Mouse (Mus musculus): ENCODE data around the gene Frem1. TPM values are rescaled to one million over a fixed set of nuclear protein-coding genes. Genes with fewer than 3 reads are reported as not detected.
A peak's percentile ranks its signal among the peaks of the same experiment; 100 is the strongest.

Frem1 gene
- polyA plus RNA-seq (2012; rRNA removed): 0.48 and 0.52 TPM in 2 replicates

DNA sequence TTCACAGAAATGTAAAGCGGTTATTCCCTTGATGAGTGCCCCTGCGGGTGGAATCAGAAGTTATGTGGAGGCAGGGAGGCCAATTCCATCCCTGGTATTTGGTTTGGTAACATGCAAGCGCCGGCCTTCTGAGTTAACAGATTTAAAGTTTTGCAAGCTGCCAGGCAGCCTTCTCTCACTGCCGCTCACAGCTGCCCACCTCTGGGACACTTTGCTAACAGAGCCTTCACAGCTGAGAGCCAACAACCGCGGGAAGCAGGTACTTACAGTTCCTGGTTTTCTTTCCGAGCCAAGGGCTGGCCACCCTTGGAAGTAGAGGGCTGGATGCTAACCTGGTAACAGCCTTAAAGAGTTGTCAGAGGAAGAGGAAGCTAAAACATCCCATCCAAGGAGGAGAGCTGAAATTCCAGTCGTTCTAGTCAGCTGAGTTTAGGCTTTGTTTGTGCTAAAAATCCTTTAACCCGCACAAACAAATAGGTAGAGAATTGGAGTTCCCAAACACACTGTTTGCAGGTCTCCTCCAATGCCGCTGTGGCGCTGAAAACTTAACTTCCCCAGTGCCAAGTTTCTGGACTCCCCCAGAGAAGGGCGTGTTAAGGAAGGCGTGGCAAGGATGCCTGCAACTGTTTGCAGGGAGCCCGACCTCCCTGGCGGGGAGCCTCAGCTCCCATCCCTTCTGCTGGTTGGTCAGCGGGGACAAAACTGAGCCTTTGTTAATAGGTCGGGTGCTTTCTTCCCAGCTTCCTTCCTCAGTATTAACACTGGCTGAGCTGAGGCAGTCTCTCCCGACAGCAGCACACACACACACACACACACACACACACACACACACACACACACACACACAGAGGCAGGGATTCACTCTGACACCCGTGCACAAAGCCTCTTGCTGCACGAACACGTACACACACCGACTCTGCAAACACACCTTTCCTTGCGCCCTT, at the start of gene Frem1:
Gene Frem1, minus strand, starts transcription at position 706 of the 944 bp plus-strand sequence.
- H3K4me3 ChIP-seq (ENCODE audit: low read depth, low read length): peak within 1 kb of the TSS; percentile 50
- no peak within 1 kb of the TSS for H3K27ac ChIP-seq (ENCODE audit: insufficient read depth, low read depth, low read length)
- no peaks in the 10 kb centered on the region for H3K4me1 ChIP-seq (ENCODE audit: control insufficient read depth, insufficient read depth, insufficient read length, low read length)
- TF ChIP-seq CTCF (IDR thresholded peaks at IDR 0.05; ENCODE audit: extremely low read depth, insufficient read length, insufficient replicate concordance, low read depth, low read length) (no peak), POLR2A (IDR thresholded peaks at IDR 0.05; ENCODE audit: low read depth, low read length) (no peak)
- no peaks in the 10 kb centered on the region for H3K36me3 ChIP-seq (ENCODE audit: control insufficient read depth, insufficient read depth, low read length)
- 7% methylated on average over 24 of the region's 24 CpGs for WGBS
- H3K27me3 ChIP-seq (ENCODE audit: control insufficient read depth, insufficient read depth, low read length): peaks cover 4% of the 10 kb centered on the region; the same call in 1 of the 2 replicates

DNA sequence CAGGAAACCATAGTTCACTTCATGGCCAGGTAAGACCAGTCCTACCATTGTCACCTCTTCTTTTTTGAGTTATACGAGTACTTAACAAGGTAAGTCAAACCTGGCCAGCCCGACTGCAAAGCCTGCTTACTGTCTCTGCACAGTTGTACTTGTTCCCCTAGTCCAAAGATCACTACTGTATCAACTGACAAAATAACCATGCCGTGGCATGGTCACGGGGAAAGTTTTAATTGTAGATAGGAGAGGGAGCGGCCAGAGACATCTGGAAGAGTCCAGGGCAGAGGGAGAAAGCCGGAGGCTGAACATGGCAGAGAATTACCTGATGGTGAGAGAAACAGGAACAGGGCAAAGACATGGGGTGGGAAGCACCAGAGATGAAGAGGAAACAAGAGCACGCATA, 46.9 kb upstream of the Frem1 start:
- Histone ChIP-seq H3K4me3 (ENCODE audit: low read depth, low read length) (no peak overlapping the region), H3K27me3 (ENCODE audit: control insufficient read depth, insufficient read depth, low read length) (no peaks in the 10 kb centered on the region), H3K27ac (ENCODE audit: insufficient read depth, low read depth, low read length) (no peak overlapping the region), H3K36me3 (ENCODE audit: control insufficient read depth, insufficient read depth, low read length) (no peaks in the 10 kb centered on the region), H3K4me1 (ENCODE audit: control insufficient read depth, insufficient read depth, insufficient read length, low read length) (peaks cover 5% of the 10 kb centered on the region; the same call in 1 of the 2 replicates)
- 33% methylated on average over 7 of the region's 7 CpGs for WGBS
- TF ChIP-seq CTCF (IDR thresholded peaks at IDR 0.05; ENCODE audit: extremely low read depth, insufficient read length, insufficient replicate concordance, low read depth, low read length) (no peak), POLR2A (IDR thresholded peaks at IDR 0.05; ENCODE audit: low read depth, low read length) (no peak)

DNA sequence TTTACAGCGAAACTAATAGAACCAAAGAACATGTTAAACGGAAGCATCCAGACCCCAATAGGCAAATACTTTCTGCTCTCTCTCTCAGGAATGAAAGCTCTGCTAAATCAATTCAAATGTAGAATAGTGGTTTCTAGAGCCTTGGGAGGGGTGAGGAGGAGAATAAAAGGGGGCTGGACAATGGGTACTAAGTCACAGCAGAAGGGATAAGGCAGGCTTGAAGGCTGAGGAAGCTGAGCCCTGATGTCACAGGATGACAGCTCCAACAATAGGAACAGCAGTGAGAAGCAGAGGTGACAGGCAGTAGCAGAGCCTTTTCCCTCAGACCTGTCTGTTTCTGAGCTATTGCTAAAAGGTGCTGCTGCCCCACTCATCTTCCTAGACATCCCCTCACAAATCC, 41.8 kb upstream of the Frem1 start:
- WGBS: 76% methylated on average over 2 of the region's 2 CpGs

DNA sequence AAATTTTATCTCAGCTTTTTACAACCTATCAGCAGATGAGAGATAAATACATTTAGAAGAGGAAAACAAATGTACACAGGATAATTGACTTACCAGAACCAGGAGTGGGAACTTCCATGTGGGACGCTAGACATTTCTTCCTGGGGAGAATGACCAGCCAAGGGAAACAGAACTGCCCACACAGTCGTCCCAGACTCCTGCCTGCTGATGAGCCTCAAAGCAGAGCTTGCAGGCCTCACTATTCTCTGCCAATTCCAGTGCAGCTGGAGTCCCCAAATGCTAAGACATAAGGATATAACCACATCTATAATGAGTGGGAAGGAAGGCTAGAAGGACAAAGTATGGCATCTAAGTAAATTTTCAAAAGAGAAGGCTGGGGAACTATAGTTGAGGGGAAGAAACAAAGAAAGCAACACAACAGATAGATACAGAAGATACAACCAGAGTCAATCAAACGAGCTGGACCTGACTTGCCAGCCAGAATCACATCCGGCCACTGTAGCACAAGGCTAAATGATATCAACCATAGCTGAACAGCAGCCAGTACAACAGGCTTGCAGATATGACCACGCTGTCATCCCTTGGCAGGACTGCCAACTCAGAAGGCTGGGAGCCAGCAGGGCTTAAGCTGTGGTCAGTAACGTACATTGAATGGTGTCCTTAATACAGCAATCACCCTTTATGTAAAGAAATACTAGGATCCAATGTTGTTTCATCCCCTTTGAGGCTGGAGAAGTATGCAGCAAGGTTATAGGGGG, 38.7 kb upstream of the Frem1 start:
- no peak overlapping the region for H3K4me3 ChIP-seq (ENCODE audit: low read depth, low read length)
- TF ChIP-seq POLR2A (IDR thresholded peaks at IDR 0.05; ENCODE audit: low read depth, low read length): no peak
- no peaks in the 10 kb centered on the region for H3K27me3 ChIP-seq (ENCODE audit: control insufficient read depth, insufficient read depth, low read length)
- no peaks in the 10 kb centered on the region for H3K36me3 ChIP-seq (ENCODE audit: control insufficient read depth, insufficient read depth, low read length)
- no peaks in the 10 kb centered on the region for H3K4me1 ChIP-seq (ENCODE audit: control insufficient read depth, insufficient read depth, insufficient read length, low read length)
- H3K27ac ChIP-seq (ENCODE audit: insufficient read depth, low read depth, low read length): no peak overlapping the region
- WGBS: 56% methylated on average over 6 of the region's 6 CpGs

More for the DNA sequence above, 41.8 kb upstream of the Frem1 start:
- Histone ChIP-seq H3K27ac (ENCODE audit: insufficient read depth, low read depth, low read length) (no peak overlapping the region), H3K36me3 (ENCODE audit: control insufficient read depth, insufficient read depth, low read length) (no peaks in the 10 kb centered on the region), H3K4me3 (ENCODE audit: low read depth, low read length) (no peak overlapping the region), H3K4me1 (ENCODE audit: control insufficient read depth, insufficient read depth, insufficient read length, low read length) (0 out of 2 replicates have a peak, but pooled peaks cover 2% of the 10 kb centered on the region), H3K27me3 (ENCODE audit: control insufficient read depth, insufficient read depth, low read length) (no peaks in the 10 kb centered on the region)
- TF ChIP-seq CTCF (IDR thresholded peaks at IDR 0.05; ENCODE audit: extremely low read depth, insufficient read length, insufficient replicate concordance, low read depth, low read length) (no peak), POLR2A (IDR thresholded peaks at IDR 0.05; ENCODE audit: low read depth, low read length) (no peak)

DNA sequence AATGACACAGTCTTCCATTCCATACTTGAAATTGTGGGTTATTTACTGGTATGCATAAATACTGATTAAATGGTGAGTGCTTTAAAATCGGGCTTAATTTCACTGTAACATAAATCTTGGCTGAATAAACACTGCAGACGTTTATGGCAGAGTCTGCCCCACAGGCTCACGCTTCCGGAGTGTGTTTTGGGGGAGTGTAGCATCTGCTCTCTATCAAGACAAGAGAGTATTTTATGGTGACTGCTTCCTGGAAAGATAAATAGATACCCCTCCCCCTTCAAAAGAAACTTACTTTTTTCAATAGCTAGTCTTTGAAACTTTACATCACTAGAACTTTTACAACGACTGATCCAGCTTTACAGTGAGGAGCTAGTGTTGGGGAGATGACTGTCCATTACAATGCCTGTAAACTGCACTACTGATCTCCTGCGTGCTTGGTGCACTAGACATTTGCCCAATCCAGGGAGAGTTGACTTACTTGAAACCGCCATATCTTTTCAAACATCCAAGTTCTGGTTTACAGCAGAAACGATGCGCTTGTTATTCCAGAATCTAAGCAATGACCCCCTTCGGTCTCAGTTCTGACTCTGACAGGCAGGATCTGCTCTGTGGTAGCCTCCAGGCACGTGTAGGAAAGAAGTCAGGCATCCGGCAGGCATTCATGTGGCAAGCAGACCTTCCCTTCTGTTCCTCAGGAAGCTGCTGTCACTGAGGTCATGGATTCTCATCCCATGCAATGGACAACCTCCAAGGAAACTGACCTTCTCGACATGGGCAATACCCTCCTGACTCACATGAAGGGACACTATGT, 28.4 kb upstream of the Frem1 start:
- no peak overlapping the region for H3K4me3 ChIP-seq (ENCODE audit: low read depth, low read length)
- WGBS: 29% methylated on average over 13 of the region's 13 CpGs
- no peaks in the 10 kb centered on the region for H3K4me1 ChIP-seq (ENCODE audit: control insufficient read depth, insufficient read depth, insufficient read length, low read length)
- no peaks in the 10 kb centered on the region for H3K27me3 ChIP-seq (ENCODE audit: control insufficient read depth, insufficient read depth, low read length)
- H3K27ac ChIP-seq (ENCODE audit: insufficient read depth, low read depth, low read length): no peak overlapping the region
- no peaks in the 10 kb centered on the region for H3K36me3 ChIP-seq (ENCODE audit: control insufficient read depth, insufficient read depth, low read length)
- no peak for TF ChIP-seq POLR2A (IDR thresholded peaks at IDR 0.05; ENCODE audit: low read depth, low read length)
- no peak for TF ChIP-seq CTCF (IDR thresholded peaks at IDR 0.05; ENCODE audit: extremely low read depth, insufficient read length, insufficient replicate concordance, low read depth, low read length)

DNA sequence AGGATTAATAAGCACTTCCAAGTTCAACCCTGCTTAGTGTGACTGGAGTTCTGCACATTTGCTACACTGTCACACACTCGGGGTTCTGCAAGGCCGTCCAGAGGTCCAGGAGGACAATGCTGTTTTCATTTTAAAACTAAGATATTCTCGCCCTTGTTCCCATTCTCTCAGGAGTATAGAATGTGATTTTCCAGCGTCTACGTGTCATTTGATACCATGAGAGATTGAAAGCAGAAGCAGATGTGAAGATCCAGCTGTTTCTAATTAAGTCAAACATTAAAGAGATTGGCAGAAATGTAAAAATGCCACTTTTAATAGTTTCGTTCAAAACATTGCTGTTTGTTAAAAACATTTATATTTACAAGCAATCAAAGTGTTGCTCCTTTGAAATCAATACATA, 12.1 kb upstream of the Frem1 start:
- H3K27me3 ChIP-seq (ENCODE audit: control insufficient read depth, insufficient read depth, low read length): no peaks in the 10 kb centered on the region
- no peak overlapping the region for H3K27ac ChIP-seq (ENCODE audit: insufficient read depth, low read depth, low read length)
- no peak overlapping the region for H3K4me3 ChIP-seq (ENCODE audit: low read depth, low read length)
- WGBS: 73% methylated on average over 6 of the region's 6 CpGs
- TF ChIP-seq CTCF (IDR thresholded peaks at IDR 0.05; ENCODE audit: extremely low read depth, insufficient read length, insufficient replicate concordance, low read depth, low read length) (no peak), POLR2A (IDR thresholded peaks at IDR 0.05; ENCODE audit: low read depth, low read length) (no peak)
- no peaks in the 10 kb centered on the region for H3K36me3 ChIP-seq (ENCODE audit: control insufficient read depth, insufficient read depth, low read length)
- H3K4me1 ChIP-seq (ENCODE audit: control insufficient read depth, insufficient read depth, insufficient read length, low read length): no peaks in the 10 kb centered on the region
